Mouse (Mus musculus): ENCODE measurements around the gene Zfp575.
A peak's percentile ranks its signal among the peaks of the same experiment; 100 is the strongest.

Zfp575 gene

DNA sequence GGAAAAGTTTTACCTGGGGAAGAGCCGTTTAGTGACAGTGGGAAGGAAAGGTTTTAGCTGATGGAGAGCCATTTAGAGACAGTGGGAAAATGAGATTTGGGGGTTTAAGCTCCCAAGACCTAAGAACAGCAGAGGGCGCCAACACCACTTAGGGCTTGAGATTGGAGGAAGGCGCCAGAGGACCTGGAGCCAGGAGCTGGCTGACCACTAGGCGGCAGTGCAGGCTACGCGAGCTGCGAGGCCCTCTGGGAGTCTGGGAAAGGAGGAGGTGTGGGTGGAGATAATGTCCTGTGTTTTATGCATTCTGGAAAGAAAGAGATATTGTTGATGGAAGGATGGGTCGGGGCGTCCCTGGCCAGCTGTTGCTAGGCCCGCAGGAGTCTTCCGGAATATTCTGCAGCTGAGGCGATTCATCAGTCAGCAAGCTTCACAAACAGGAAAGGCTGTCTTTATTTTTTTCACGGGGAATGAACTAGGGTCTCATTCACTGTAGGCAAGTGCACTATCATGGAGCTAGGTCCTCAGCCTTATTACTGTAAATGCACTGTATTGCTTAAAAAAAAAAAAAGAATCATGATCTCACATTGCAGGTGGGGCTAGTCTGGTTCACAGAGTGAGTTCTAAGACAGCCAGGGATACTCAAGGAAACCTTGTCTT is 13.6 kb upstream of the Zfp575 start:
- DNase-seq (ENCODE audit: low read depth) = peak; percentile 73

DNA sequence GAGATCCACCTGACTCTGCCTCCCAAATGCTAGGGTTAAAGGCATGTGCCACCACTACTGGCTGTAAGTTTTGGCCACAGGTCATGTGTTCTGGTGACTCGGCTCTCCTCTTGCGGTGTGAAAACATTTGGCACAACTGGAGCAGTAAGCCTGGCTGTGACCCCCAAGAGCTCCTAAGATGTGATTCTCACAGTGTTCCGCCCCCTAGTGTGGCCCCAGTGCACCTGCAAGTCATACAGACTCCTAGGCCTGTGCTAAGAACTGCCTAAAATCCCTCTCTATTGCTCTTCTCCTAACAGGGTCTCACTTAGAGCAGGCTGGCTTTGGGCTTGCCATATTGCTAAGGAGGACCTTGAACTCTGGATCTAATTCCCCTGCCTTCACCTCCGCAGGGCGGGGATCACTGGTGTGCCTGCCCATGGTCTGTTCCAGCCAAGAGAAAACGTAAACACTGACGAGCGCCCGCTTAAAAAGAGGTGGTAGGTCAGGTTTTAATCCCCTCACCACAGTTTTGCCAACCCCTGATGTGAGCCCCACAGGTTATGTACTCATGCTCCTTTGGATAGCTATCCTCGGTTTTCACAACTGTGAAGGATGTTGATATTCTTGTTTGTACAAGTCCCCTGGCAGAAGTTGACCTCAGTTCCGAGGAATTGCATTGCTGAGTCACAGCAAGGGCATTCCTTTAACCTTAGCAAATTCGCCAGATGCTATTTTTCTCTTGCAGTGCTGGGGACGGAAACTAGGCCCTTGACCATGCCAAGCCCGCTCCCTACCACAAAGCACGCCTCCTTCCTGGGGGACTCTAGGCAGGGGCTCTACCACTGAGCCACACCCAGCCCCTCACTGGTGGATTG is 12.0 kb upstream of the Zfp575 start:
- DNase-seq (ENCODE audit: low read depth) = peak; percentile 23

DNA sequence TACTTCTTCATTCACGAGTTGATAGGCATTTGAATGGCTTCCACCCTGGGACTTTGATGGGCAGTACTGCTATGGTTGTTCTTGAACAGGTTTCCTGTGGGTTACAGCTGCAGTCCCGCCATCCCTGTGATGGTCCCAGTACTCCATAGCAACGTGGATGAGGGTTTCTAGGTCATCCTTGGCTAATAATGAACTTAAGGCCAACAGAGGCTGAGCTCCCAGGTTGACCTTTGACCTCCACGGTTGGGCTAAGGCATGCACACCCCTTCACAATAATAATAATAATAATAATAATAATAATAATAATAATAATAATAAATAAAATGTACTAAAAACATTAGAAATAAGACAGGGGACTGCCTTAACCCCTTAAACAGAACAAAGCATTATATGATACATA is 10.7 kb upstream of the Zfp575 start:
- DNase-seq (ENCODE audit: low read depth) = no peak

DNA sequence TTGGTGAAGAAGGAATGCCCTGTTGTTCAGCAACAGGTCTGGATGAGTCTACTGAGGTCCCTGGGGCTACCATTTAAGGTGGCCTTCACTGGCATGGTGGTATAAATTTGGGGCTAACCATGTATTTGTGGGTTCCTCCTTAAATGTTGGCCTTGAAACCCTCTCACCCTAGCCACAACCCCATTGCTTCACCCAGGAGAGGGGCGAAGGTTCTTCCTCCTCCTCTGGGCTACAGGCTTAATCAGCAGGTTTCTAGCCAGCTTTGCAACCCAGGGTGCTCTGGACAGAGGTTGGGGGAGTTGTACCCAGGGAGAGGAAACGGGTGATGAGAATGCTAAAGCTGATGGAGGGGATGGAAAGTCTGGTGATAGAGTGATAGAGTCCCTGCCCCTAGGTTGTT is 8.0 kb upstream of the Zfp575 start:
- DNase-seq (ENCODE audit: low read depth) = no peak

DNA sequence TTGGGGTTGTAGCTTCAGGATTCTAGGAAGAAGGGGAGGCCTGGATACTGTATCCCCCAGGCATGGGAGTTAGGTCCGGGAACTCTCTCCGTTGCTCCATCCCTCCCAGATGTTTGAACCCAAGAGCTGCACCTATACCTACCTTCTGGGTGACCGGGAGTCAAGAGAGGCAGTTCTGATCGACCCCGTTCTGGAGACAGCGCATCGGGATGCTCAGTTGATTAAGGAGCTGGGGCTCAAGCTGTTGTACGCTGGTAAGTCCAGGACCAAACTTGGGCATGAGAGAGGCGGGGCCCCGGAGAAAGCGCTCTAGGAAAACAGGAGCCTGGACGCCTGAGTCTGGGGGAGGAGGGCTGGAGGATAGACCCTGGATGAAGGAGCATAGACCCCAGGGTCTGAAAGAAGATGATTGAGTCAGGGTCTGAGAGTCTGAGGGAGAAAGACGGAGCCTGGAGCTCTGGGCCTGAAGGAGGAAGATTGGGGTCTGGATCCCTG is 6.9 kb upstream of the Zfp575 start:
- no peak for DNase-seq (ENCODE audit: low read depth)

DNA sequence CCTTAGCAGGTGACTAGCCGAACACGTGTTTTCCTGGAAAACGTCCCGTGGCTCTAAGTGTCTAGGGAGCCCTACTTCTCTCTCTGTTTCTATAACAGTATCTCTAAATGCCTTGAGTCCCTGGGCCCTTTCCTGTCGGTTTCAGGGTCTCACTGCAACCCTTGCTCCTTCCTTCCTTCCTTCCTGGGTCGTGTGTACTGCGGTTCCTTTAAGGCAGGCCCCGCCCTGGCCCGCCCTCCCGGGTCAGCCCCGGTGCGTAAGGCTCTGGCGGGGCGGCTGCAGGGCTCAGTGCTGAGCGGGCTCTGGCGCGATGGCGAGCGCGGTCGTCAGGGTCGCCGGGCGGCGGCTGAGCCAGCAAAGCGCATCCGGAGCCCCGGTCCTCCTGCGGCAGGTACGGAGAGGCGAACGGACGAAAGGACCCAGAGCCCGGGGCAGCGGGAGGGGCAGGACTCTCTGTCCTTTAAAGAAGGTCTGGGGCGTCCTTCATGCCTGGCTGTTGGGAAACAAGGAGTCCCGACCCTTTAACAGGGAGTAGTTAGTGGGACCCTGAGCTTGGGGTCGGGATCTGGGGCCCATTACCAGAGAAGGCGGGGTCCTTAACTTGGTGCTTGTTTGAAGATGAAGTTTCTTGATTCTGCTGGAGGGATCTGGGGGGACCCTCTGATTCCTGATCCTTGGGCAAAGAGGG is 6.3 kb upstream of the Zfp575 start:
- DNase-seq (ENCODE audit: low read depth) = peak; percentile 23

DNA sequence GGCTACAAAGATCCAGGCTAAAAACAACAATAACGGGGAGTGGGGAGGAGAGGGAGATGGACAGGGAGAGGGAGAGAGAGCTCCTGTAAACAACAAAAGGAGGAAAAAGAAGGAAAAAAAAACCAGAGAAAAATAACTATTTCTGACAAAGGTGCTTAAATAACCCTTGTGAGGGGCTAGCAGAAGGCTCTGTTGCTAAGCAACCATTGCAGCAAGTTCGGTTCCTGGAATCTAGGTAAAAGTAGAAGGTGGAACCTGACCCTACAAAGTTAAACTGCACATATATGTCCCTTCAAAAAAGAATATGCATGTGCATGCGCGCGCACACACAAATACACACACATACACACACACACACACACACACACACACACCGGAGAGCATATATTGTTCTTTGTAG is 5.3 kb upstream of the Zfp575 start:
- no peak for DNase-seq (ENCODE audit: low read depth)

DNA sequence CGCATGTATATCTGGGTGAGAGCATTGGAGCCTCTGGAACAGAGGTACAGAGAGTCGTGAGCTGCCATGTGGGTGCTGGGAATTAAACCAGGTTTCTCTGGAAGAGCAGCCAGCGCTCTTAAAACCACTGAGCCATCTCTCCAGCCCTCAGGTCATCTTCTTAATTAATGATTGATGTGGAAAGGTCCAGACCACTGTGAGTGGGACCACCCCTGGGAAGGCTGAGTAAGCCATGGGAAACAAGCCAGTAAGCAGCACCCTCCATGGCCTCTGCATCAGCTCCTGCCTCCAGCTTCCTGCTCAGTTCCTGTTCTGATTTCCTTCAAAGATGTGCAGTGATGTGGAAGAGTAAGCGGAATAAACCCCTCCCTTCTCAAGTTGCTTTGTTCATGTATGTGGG is 4.7 kb upstream of the Zfp575 start:
- no peak for DNase-seq (ENCODE audit: low read depth)

DNA sequence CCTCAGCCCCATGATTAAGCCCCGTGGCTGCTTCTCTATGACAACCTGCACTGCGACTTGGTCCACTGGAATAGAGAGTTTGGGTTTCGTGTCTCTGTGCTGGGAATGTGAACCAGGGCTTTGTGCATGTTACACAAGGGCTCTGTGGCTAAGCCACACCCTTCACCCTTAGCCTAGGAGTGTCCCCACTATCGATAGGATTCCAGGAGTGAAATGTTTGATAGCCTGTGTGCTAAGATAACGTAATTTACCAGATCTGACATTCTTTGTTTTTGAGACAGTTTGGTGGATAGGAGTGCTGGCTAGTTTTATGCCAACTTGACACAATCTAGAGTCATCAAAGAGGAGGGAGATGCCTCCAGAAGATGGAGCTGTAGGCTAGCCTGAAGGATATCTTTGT is 4.3 kb upstream of the Zfp575 start:
- DNase-seq (ENCODE audit: low read depth) = no peak

DNA sequence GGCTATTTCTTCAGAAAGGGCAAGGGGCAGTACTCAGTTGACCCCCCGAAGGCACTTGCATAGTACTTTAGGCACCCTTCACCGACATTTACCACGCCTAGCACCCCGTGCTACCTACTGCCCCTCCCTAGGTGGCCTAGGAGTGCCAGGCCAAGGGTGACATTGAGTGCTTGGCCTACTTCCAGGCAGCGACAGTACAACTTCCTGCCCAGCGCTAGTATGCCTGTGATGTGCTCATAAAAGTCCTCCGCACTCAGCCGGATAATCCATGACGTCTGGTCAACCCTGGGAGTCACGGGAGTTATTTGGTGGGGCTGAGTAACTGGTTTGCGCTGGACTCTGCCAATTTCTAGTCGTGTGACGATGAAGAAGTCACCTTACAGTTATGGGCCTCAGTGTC is 895 bp upstream of the Zfp575 start:
- DNase-seq (ENCODE audit: low read depth) = no peak

DNA sequence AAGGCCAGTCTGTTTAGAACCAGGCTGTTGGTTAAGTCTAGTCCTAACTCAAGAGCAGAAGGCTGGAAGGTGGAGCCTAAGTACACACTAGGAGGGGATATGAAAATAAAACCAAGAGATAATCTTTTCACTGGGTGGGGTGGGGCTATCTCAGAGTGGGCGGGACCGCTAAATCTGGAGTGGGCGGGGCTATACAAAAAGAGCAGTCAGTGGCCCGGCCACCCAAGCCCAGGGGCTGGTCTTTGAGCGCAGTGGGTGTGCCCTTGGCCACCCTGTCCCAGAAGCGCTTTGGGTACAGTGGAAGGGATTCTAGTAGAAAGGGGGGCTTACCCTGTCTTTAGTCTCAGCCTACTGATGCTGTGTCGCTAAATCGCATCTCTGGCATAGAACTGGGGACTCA is 613 bp downstream of the Zfp575 start:
- DNase-seq (ENCODE audit: low read depth) = no peak

DNA sequence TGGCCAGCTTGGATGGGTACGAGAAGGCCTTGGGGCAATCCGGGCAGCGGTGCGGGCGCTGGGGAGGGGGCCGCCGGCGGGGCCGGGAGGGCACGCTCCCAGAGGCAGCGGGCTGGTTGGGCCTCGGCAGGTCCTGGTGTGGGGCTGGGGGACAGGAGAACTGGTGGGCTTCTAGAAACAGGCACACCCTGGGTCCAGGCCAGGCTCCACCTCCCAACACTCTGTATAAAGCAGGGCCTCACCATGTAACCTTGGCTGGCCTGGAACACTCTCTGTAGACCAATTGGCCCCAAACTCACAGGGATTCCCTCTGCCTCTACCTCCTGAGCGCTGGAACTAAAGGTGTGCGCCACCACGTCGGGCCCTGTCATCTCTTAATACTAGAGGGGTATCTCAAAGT is 1.4 kb downstream of the Zfp575 start:
- DNase-seq (ENCODE audit: low read depth) = no peak

DNA sequence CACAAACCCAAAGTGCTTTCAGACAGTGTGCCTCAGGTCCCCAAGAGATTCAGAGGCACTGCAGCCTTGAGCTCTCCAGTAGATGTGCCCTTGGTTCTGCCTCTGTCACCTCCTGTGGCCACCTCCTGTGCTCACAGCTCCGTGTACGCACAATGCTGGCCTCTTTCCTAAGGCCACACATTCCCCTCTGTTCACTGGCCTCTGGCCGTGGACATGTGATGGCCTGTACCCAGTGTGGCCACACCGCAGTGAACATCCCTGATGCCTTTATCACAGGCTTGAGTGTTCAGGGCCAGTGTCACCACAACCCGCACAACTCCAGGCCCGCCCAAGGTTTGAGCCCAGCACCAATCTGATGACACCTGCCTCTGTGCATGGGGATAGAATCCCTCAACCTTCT is 2.6 kb downstream of the Zfp575 start:
- no peak for DNase-seq (ENCODE audit: low read depth)

DNA sequence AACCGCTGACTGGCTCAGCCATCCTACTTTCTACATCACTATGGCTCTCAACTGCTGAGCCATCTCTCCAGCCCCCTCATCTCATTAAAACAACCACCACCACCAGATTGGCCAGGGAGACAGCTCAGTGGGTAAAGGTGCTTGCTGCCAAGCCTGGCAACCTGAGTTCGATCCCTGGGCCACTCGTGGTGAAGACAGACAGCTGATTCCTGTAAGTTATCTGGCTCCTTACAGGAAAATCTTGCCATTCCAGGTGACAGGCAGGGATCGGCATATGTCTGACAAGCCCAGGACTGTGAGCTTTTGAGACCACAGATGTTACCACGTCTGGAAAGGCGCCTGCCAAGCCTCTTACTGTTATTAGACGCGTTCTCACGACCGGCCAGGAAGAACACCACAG is 9.6 kb downstream of the Zfp575 start:
- no peak for DNase-seq (ENCODE audit: low read depth)

DNA sequence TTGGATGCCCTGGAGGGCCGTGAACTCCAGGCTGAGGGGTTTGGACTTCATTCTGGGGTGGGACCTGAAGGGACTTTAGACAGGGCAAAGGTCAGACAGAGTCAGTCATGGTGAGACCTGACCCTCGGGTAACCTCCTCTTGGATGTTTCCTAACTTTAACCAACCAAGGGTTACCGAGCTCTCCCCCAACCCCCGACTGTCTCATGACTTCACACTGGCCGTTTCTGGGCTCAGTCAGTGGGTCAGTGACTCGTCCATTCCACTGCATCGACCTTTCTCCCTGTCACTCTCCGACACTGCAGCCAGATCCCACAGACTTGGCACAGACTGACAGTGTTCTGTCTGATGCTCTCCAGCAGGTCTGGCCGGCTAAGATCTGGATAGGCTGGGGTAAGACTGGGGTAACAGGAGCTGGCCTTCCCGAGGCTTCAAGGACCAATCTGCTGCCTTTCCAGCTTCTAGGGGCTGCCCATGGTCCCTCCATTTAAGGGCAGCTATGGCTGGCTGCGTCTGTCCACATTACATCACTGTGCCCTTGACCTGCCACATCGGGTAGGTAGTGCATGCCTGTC is 13.1 kb downstream of the Zfp575 start:
- peak; percentile 33 for DNase-seq (ENCODE audit: low read depth)

DNA sequence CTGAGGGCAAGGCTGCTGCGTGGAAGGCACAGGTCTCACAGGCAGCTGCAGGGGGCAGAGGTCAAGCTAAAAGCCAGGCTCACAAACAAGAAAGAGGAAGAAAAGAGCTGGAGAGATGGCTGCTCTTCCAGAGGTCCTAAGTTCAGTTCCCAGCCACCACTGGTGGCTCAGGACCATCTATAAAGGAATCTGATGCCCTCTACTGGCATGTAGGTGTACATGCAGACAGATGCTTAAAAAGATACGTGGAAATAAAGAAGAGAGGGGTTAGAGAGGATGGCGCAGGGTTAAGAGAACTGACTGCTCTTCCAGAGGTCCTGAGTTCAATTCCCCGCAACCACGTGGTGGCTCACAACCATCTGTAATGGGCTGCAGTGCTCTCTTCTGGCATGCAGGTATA is 15.0 kb downstream of the Zfp575 start:
- no peak for DNase-seq (ENCODE audit: low read depth)

DNA sequence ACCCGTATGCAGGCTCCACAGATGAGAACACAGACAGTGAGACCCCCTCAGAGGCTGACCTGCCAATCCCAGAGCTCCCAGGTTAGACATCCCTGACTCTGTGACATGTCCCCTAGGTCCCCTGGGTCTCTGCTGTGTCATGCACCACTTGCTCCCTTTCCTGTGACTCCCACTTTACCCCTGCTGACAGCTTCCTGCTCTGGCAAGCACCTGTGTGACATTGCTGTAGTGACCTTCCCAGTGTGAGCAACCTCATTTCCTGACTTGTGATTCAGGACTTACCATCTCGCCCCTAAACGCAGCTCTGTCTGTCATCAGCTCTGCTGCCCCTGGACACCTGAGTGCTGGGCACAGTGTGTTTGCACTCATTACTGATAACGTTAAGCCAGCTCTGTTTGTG is 16.4 kb downstream of the Zfp575 start:
- no peak for DNase-seq (ENCODE audit: low read depth)

DNA sequence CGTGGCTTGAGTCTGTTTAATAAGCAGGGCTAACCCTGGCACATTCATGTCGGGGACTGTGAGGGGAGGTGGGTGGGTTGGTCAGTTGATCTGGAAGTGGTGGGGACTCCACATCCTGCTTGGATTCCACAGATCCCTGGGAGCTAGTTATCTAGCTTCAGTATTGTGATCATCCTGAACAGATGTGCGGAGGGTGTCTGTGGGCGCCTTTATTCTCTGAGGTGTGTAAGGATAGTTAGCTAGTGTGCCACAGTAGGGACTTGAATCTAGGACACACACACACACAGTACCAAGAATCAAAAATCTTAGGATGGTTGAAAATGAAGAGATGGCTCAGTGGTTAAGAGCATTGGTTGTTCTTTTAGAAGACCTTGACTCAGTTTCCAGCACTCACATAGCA is 18.9 kb downstream of the Zfp575 start:
- DNase-seq (ENCODE audit: low read depth) = no peak

DNA sequence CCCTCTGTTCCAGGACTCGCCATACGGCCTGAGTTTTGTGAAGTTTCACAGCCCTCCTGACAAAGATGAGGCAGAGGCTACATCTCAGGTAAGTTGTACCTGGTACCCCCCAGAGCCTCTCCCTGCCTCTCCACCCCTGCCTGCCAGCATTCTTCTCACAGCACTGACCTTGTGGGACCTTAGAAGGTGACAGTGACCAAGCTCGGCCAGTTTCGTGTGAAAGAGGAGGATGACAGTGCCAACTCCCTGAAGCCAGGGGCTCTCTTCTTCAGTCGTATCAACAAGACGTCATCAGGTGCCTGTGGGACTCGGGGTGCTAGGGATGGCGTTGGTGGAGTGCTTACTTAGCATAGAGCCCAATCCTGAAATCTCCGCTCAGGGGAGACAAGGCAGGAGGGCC is 21.2 kb downstream of the Zfp575 start:
- no peak for DNase-seq (ENCODE audit: low read depth)

DNA sequence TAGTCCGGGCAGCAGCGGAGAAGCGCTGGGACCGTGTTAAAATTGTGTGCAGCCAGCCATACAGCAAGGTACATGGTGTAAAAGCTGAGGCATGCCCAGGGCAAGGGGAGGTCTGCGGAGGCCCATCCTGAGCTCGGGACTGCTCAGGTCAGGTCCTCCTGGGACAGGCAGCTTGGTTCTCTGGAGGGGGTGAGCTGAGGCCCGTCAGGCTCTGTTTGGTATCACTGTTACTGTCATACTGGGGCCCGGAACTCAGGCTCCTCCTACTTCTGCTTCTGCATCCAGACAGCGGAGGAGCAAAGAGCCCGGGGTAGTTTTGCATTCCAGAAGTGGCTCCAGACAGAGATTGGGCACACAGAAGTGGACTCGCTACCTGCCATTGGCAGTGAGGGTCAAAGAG is 21.8 kb downstream of the Zfp575 start:
- DNase-seq (ENCODE audit: low read depth) = no peak

DNA sequence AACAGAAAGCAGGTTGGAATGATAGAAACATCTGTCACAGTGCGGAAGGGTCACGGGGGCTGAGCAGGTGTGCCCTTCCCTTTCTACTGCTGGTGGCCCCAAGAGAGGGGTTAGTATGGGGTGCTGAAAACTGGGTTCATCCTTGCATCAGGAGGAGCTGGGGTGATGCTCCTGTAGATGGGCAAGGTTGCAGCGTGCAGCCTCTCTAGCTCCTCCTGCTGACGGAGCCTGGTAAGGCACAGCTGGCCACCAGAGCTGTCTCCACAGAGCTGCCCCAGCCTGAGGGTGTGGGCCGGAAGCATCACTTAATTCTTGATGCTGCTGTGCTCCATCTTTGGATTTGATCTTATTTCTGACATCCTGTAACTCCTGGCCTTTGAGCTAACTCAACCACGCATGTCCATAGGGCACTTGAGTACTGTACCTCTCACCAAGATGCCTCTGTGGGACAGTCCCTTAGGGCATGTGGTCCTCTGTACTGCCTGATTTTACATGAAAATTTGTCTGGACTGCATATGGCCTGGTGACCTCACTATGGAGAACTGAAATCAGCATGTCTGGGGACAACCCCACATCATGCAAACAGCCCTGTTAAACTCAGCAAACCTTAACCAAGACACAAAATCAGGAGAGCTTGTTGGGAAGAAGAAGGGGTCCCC is 22.7 kb downstream of the Zfp575 start:
- no peak for DNase-seq (ENCODE audit: low read depth)

DNA sequence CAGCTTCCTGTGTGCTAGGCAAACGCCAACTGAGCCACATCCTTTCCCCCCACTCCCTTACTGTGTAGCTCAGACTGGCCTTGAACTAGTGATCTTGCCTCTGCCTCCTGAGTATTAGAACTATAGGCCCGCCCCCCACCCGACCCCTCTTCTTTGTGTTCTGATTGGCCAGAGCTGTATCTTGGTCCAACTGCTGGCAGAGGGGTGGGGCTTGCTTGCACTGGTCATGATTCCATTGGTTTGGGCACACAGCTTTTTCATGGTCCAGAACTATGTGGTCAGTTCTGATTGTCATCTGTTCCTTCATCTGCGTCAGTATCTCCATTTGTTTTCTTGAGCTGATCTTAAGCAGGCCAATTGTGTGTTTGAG is 23.6 kb downstream of the Zfp575 start:
- no peak for DNase-seq (ENCODE audit: low read depth)

Data from fibroblast of lung, adult 2 months (primary cell).